In the genomic region with DNA sequence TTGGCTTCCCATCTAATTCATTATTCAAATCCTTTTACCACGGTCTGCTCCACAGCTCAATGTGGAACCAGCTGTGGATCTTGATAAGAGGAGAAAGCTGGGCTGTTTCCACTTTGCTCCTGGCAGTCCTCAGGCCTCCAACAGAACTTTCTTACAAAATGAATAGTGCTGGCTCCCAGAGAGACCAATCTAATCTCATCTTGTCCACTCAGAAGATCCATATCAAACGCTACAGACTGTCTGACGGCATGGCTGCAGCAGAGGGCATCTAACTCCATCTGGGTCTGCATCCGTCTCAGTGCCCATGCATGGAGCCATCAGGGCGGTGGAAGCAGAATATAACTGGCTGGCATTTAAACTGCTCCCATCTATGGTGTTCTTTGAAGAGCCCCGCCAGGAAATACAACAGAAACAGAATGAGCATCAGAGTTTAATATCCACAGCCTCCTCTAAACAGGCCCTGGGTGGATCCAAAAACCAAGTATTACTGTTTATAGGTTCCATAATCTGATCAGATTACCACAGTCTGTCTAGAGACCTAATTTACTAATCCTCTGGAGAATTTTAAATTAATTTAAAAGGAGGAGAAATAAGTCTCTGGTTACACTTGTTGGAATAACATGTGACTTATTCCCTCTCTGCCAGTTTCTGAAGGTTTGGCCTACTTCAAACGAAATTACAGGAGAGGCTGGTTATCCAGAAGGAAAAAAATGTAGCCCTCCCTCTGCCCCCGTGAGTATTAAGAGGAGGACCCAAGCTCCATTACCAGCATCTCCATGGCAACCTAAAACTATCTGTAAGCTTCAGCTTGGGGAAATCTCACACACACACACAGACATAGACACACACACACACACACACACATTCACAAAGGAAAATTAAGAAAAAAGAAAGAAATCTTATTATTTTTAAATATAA, we compare ENCODE assay signal across 16 mouse cellular contexts.
A peak's percentile ranks its signal among the peaks of the same experiment; 100 is the strongest.
DNase-seq lines count a peak whose midpoint lies in the region; ATAC-seq lines count a peak whose summit lies in the region.
"Had no signal": no experiment of that assay in that cellular context is flagged by ENCODE, and none has a peak within 500 bp of the region (broad histone marks: within the 10 kb centered on the region; RNA-seq: fewer than 3 reads in every experiment).

No protein-coding gene starts in this region.

- peaks cover 7% of the 10 kb centered on the region; the same call in 1 of the 2 replicates for H3K36me3 ChIP-seq in limb, embryonic 12.5 days
- H3K36me3 ChIP-seq in limb, embryonic 10.5 days, result peaks cover 6% of the 10 kb centered on the region; the same call in 1 of the 2 replicates
- H3K36me3 ChIP-seq in hindbrain, embryonic 16.5 days (ENCODE audit: control insufficient read depth, insufficient read depth, low read length), result no peaks in the 10 kb centered on the region
- H3K36me3 ChIP-seq in midbrain, embryonic 13.5 days, result no peaks in the 10 kb centered on the region
- H3K36me3 ChIP-seq: liver, embryonic 15.5 days had no signal

- H3K27ac ChIP-seq in limb, embryonic 12.5 days, result 0 out of 2 replicates have a peak overlapping the region, but pooled peaks have one; percentile 41
- H3K27ac ChIP-seq in limb, embryonic 10.5 days, result no peak overlapping the region
- peak overlapping the region; percentile 20; the same call in 1 of the 2 replicates for H3K27ac ChIP-seq in hindbrain, embryonic 16.5 days (ENCODE audit: low read depth, low read length)
- H3K27ac ChIP-seq in midbrain, embryonic 13.5 days, result peak overlapping the region; percentile 44
- H3K27ac ChIP-seq: heart, embryonic 13.5 days; liver, embryonic 15.5 days; neural tube, embryonic 15.5 days had no signal

- ATAC-seq in limb, embryonic 12.5 days (ENCODE audit: insufficient number of reproducible peaks, insufficient read depth, low FRiP score, low TSS enrichment, low read depth), result no peak
- peak; percentile 53 for ATAC-seq in hindbrain, embryonic 16.5 days
- ATAC-seq in midbrain, embryonic 13.5 days, result peak; percentile 74
- ATAC-seq: forebrain, postnatal 0 days had no signal

- no peaks in the 10 kb centered on the region for H3K9me3 ChIP-seq in limb, embryonic 12.5 days
- no peaks in the 10 kb centered on the region for H3K9me3 ChIP-seq in limb, embryonic 10.5 days (replicated peaks)
- H3K9me3 ChIP-seq in hindbrain, embryonic 16.5 days (ENCODE audit: control insufficient read depth, low read length), result no peaks in the 10 kb centered on the region
- no peaks in the 10 kb centered on the region for H3K9me3 ChIP-seq in midbrain, embryonic 13.5 days
- H3K9me3 ChIP-seq: heart, embryonic 13.5 days; liver, embryonic 15.5 days; neural tube, embryonic 15.5 days had no signal

- WGBS in limb, embryonic 12.5 days, result 74% methylated on average over 8 of the region's 8 CpGs
- 86% methylated on average over 8 of the region's 8 CpGs for WGBS in limb, embryonic 10.5 days
- WGBS in hindbrain, embryonic 16.5 days, result 56% methylated on average over 8 of the region's 8 CpGs
- WGBS in midbrain, embryonic 13.5 days, result 41% methylated on average over 8 of the region's 8 CpGs

- H3K27me3 ChIP-seq in limb, embryonic 12.5 days, result no peaks in the 10 kb centered on the region
- no peaks in the 10 kb centered on the region for H3K27me3 ChIP-seq in limb, embryonic 10.5 days (ENCODE audit: low read depth, poor library complexity, severe bottlenecking)
- H3K27me3 ChIP-seq in hindbrain, embryonic 16.5 days (replicated peaks; ENCODE audit: control insufficient read depth, insufficient read depth, low read length), result no peaks in the 10 kb centered on the region
- H3K27me3 ChIP-seq in midbrain, embryonic 13.5 days, result no peaks in the 10 kb centered on the region
- H3K27me3 ChIP-seq: heart, embryonic 13.5 days; liver, embryonic 15.5 days; neural tube, embryonic 15.5 days had no signal

- no peaks in the 10 kb centered on the region; the same call in 1 of the 2 replicates for H3K4me1 ChIP-seq in limb, embryonic 12.5 days (replicated peaks)
- H3K4me1 ChIP-seq in limb, embryonic 10.5 days, result no peaks in the 10 kb centered on the region
- H3K4me1 ChIP-seq in hindbrain, embryonic 16.5 days (ENCODE audit: control insufficient read depth, insufficient read depth, low read depth, low read length), result no peaks in the 10 kb centered on the region; the same call in 1 of the 2 replicates
- peaks cover 15% of the 10 kb centered on the region for H3K4me1 ChIP-seq in midbrain, embryonic 13.5 days (replicated peaks)
- H3K4me1 ChIP-seq: heart, embryonic 13.5 days; liver, embryonic 15.5 days had no signal

- no peak overlapping the region for H3K4me3 ChIP-seq in limb, embryonic 12.5 days (replicated peaks)
- H3K4me3 ChIP-seq in limb, embryonic 10.5 days, result no peak overlapping the region
- H3K4me3 ChIP-seq in hindbrain, embryonic 16.5 days (ENCODE audit: low read length), result no peak overlapping the region
- H3K4me3 ChIP-seq in midbrain, embryonic 13.5 days (replicated peaks), result no peak overlapping the region
- H3K4me3 ChIP-seq: heart, embryonic 13.5 days; liver, embryonic 15.5 days; neural tube, embryonic 15.5 days had no signal

- no peak overlapping the region for H3K4me2 ChIP-seq in limb, embryonic 12.5 days
- H3K4me2 ChIP-seq in hindbrain, embryonic 16.5 days (ENCODE audit: low read length), result no peak overlapping the region
- H3K4me2 ChIP-seq in midbrain, embryonic 13.5 days (replicated peaks), result no peak overlapping the region
- H3K4me2 ChIP-seq: heart, embryonic 13.5 days; liver, embryonic 15.5 days; neural tube, embryonic 15.5 days had no signal

- no peak overlapping the region for H3K9ac ChIP-seq in limb, embryonic 12.5 days (replicated peaks)
- H3K9ac ChIP-seq in hindbrain, embryonic 16.5 days (ENCODE audit: low read depth, low read length), result no peak overlapping the region
- H3K9ac ChIP-seq in midbrain, embryonic 13.5 days (replicated peaks), result no peak overlapping the region
- H3K9ac ChIP-seq: forebrain, postnatal 0 days; heart, embryonic 13.5 days; liver, embryonic 15.5 days; neural tube, embryonic 15.5 days had no signal

- DNase-seq in cerebellum, postnatal 10 days, result peak; percentile 28 to 37
- no peak for DNase-seq in cerebellum, adult 11 months
- DNase-seq in limb, embryonic 10.5 days (ENCODE audit: low spot score), result no peak
- no peak for DNase-seq in adrenal gland, postnatal 36 days
- DNase-seq in thymus, postnatal 25 days, result no peak
- DNase-seq: cerebellum, adult 9-10 months; forebrain, postnatal 0 days; gastrocnemius, postnatal 10 days; kidney, postnatal 36 days; thymus, adult 2 months had no signal

Comparison
In these comparisons a context has a peak if more than half of its experiments do, and no peak if none do; other contexts are left out.
1. DNase-seq: peak in cerebellum, postnatal 10 days (2 of 2); none in cerebellum, adult 11 months (single experiment), limb, embryonic 10.5 days (single experiment), adrenal gland, postnatal 36 days (0 of 2) and thymus, postnatal 25 days (single experiment).